Mouse (Mus musculus) cerebellum, adult 2 months (tissue): ENCODE data around the gene Iqsec3. TPM values are rescaled to one million over a fixed set of nuclear protein-coding genes. Genes with fewer than 3 reads are reported as not detected.
A peak's percentile ranks its signal among the peaks of the same experiment; 100 is the strongest.

ENCODE experiments used
- DNase-seq, 2 experiments: peaks; one replicate each; pipeline ENCODE4 v3.0.0; 2021
- H3K27ac ChIP-seq: fragments of 200-500 bp; 2 replicates; pipeline ENCODE4 v1.5.1; 2012; ENCODE audit warnings: low read length, control low read depth, inconsistent platforms; ENCODE audit not compliant: insufficient read depth
- H3K27me3 ChIP-seq: fragments of 200-500 bp; 2 replicates; pipeline ENCODE4 v1.6.1; 2012; ENCODE audit warnings: inconsistent platforms, mild to moderate bottlenecking, low read length, moderate library complexity; ENCODE audit not compliant: control insufficient read depth, insufficient read depth
- H3K4me1 ChIP-seq: fragments of 200-500 bp; 2 replicates; pipeline ENCODE4 v1.6.1; 2011; ENCODE audit warnings: low read length; ENCODE audit not compliant: control insufficient read depth, insufficient read depth
- H3K4me3 ChIP-seq: fragments of 200-500 bp; replicated peaks from 2 replicates; pipeline ENCODE3; 2011; ENCODE audit warnings: mild to moderate bottlenecking, low read depth, low read length, control low read depth; ENCODE audit not compliant: insufficient read depth
- CTCF ChIP-seq: fragments of 200-500 bp; IDR thresholded peaks from 2 replicates; pipeline ENCODE4 v1.5.1; 2011; ENCODE audit warnings: low read depth, mild to moderate bottlenecking, control low read depth, low read length, moderate library complexity, borderline replicate concordance; ENCODE audit not compliant: insufficient read depth
- POLR2A ChIP-seq: fragments of 200-500 bp; IDR thresholded peaks from 2 replicates; pipeline ENCODE4 v1.6.1; 2011; ENCODE audit warnings: low read length, control low read depth, borderline replicate concordance; ENCODE audit not compliant: insufficient read depth
- WGBS: fragments of 180-500 bp; shearing (Covaris S2); methylation state at CpG from one replicate; pipeline ENCODE4 v1.1.7; 2018; 5-methylcytosine and 5-hydroxymethylcytosine counted together
- polyA plus RNA-seq: library from polyadenylated mRNA; depleted of rRNA; stranded (reverse); fragments of >200 nt; gene quantifications from 2 replicates; pipeline ENCODE4 v1.2.3, GENCODE M21; 2012

Gene Iqsec3
- polyA plus RNA-seq, 1 experiment = 66.5 TPM

DNA sequence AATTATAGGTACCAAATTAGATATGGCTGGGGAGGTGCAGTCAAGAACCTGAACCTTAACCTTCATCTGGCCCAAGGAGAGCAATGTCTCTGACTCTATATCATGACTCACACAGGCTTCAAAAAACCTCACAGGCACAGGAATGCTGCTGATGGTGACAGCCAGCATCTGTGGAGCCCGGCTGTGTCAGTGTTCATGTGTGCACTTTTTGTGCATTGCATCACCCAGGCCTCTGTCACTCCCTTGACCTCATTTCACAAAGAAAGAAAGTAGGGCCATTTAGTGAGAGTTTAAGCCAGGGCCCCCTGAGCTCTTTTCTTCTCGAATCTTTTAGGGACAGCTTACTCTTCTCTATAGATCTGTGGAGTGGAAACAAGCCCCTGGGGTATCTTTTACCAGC, 121.2 kb downstream of the Iqsec3 start:
- Histone ChIP-seq H3K27ac (no peak overlapping the region), H3K4me1 (no peaks in the 10 kb centered on the region), H3K27me3 (no peaks in the 10 kb centered on the region; the same call in 1 of the 2 replicates), H3K4me3 (no peak overlapping the region)
- DNase-seq = no peak
- 35% methylated on average over 2 of the region's 2 CpGs for WGBS
- TF ChIP-seq CTCF = no peak
- no peak for TF ChIP-seq POLR2A

DNA sequence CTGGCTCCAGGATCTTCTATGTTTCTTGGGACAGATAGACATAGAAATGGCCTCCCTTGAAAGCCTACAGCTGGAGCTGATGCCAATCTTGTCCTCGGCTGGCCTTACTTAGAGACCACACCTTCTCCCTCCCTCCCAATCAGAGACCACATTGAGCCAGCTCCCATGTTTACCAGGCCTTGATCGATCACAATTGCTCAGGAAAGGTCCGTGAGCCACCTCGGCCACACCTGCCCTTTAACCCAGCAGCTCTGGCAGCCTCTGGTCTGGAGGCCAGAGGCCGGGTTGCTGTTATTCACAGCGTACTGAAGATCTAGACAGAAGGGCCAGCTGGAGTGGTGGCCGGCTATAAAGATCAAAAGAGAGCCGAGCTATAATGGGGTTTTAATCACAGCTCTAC, 127.0 kb downstream of the Iqsec3 start:
- no peaks in the 10 kb centered on the region; the same call in 1 of the 2 replicates for H3K27me3 ChIP-seq
- DNase-seq = no peak
- H3K4me3 ChIP-seq = no peak overlapping the region
- no peaks in the 10 kb centered on the region for H3K4me1 ChIP-seq
- H3K27ac ChIP-seq = no peak overlapping the region
- WGBS = 60% methylated on average over 8 of the region's 8 CpGs
- TF ChIP-seq POLR2A (no peak), CTCF (no peak)

DNA sequence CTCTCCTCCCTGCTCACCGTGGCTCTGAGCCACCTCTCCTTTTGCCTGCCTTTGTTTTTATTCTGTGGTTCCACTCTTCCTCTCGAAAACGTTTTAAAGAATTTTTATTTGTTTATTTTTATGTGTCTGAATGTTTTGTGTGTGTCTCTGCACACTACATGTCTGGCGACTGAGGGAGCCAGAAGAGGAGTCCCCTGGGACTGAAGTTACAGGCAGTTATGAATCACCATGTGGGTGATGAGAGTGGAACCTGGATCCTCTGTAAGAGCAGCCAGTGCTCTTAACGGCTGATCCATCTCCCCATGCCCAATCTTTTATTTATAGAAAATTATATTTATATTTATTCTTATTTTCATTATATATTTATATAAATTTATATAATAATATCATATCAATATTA, 129.1 kb downstream of the Iqsec3 start:
- Histone ChIP-seq H3K4me3 (no peak overlapping the region), H3K27me3 (no peaks in the 10 kb centered on the region; the same call in 1 of the 2 replicates), H3K27ac (no peak overlapping the region), H3K4me1 (no peaks in the 10 kb centered on the region)
- DNase-seq = no peak
- TF ChIP-seq POLR2A = no peak
- TF ChIP-seq CTCF = no peak
- 68% methylated on average over 5 of the region's 5 CpGs for WGBS

GRCm38 (mm10) chr6:121343771-121344123, 129.7 kb downstream of the Iqsec3 start:
- TF ChIP-seq CTCF (no peak), POLR2A (no peak)
- 71% methylated on average over 6 of the region's 6 CpGs for WGBS
- DNase-seq = no peak
- H3K4me1 ChIP-seq = no peaks in the 10 kb centered on the region
- H3K27me3 ChIP-seq = no peaks in the 10 kb centered on the region; the same call in 1 of the 2 replicates
- no peak overlapping the region for H3K4me3 ChIP-seq
- H3K27ac ChIP-seq = no peak overlapping the region

GRCm38 (mm10) chr6:121343026-121343770, 130.3 kb downstream of the Iqsec3 start, which contains the start of gene Slc6a12:
TSS of gene Slc6a12 (plus strand) at chr6:121343076.
- peak in 1 of 2 experiments; percentile 18 for DNase-seq
- 76% methylated on average over 15 of the region's 15 CpGs for WGBS
- no peaks in the 10 kb centered on the region; the same call in 1 of the 2 replicates for H3K27me3 ChIP-seq
- no peak within 1 kb of the TSS for H3K27ac ChIP-seq
- H3K4me3 ChIP-seq = no peak within 1 kb of the TSS
- no peak for TF ChIP-seq POLR2A
- TF ChIP-seq CTCF = no peak
- H3K4me1 ChIP-seq = no peaks in the 10 kb centered on the region

DNA sequence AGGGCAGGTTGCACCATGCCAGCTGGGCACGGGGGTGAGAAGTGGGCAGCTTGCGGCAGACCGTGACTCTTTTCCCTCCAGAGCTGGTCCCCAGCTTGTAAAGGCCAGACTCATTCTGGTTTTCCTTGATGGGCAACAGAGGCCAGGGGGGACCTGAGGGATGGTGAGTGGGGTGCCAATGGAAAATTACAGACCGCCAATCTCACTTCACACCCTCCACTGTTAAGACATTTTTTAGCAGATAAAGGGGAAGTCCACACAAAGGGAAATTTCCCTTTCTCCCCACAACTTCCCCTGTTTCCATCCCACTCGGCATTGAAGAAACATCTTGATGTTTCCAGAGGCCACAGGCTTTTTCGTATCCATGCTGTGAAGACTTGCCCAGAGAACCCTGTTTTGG, 131.8 kb downstream of the Iqsec3 start:
- no peak overlapping the region for H3K27ac ChIP-seq
- WGBS = 75% methylated on average over 6 of the region's 6 CpGs
- TF ChIP-seq CTCF = no peak
- H3K4me3 ChIP-seq = no peak overlapping the region
- H3K27me3 ChIP-seq = no peaks in the 10 kb centered on the region; the same call in 1 of the 2 replicates
- no peak for DNase-seq
- no peaks in the 10 kb centered on the region for H3K4me1 ChIP-seq

GRCm38 (mm10) chr6:121338519-121338896, 135.0 kb downstream of the Iqsec3 start:
- WGBS = 41% methylated on average over 4 of the region's 4 CpGs
- Histone ChIP-seq H3K27me3 (no peaks in the 10 kb centered on the region; the same call in 1 of the 2 replicates), H3K4me1 (no peaks in the 10 kb centered on the region), H3K4me3 (no peak overlapping the region), H3K27ac (no peak overlapping the region)
- TF ChIP-seq POLR2A (no peak), CTCF (no peak)
- DNase-seq = no peak
